Mouse (Mus musculus) C2C12 (cell line): ENCODE measurements around the gene 4933424G06Rik.

Experiments used
- CTCF ChIP-seq: IDR thresholded peaks from one replicate; pipeline ENCODE4 v1.5.1; 2011; ENCODE audit not compliant: control insufficient read depth, insufficient read depth, insufficient read length
- MAX ChIP-seq: IDR thresholded peaks from one replicate; pipeline ENCODE4 v1.6.1; 2011; ENCODE audit warnings: mild to moderate bottlenecking, control low read depth
- MYOD1 ChIP-seq: IDR thresholded peaks from one replicate; pipeline ENCODE4 v1.6.1; 2011; ENCODE audit warnings: low read depth; ENCODE audit not compliant: control insufficient read depth, insufficient read length
- USF1 ChIP-seq: IDR thresholded peaks from one replicate; pipeline ENCODE4 v1.6.1; 2011; ENCODE audit warnings: low read depth, mild to moderate bottlenecking, control low read depth, moderate library complexity

- TF ChIP-seq CTCF: no peak
- TF ChIP-seq MAX: no peak
- TF ChIP-seq USF1: no peak
- no peak for TF ChIP-seq MYOD1
These were observed 14.1 kb downstream of the 4933424G06Rik start for GRCm38 (mm10) chr1:36724057-36724431.
